ENCODE assay signal across 14 mouse cellular contexts in the genomic region with DNA sequence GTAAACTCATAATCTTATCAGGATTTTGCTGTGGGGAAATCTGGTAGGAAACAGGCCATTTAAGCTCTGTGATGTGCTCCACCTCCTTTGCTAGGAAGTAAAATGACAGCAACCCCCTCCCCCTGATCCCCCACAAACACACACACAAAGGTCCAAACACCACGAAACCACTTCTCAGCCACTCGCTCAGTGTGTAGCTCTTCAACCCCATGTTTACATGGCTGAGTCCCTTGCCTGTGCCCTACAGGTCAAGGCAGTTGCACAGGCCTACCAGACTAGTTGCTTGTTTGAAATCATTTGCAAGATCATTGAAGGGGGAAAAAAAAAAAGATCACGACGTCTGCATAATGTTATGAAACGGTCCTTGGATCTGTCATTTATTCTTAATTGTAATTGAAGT.
"Had no signal": no experiment of that assay in that cellular context is flagged by ENCODE, and none has a peak within 500 bp of the region (broad histone marks: within the 10 kb centered on the region; RNA-seq: fewer than 3 reads in every experiment).

No protein-coding gene starts in this region.

- H3K36me3 ChIP-seq: limb, embryonic 12.5 days; neural tube, embryonic 13.5 days had no signal

- ATAC-seq: inflammation-experienced regulatory T-cells, adult 6 months; midbrain, embryonic 16.5 days had no signal

- H3K9me3 ChIP-seq: neural tube, embryonic 13.5 days had no signal

- H3K4me3 ChIP-seq: left cerebral cortex, adult 2 months; limb, embryonic 12.5 days; neural tube, embryonic 13.5 days had no signal

- DNase-seq: kidney, postnatal 10 days; kidney, postnatal 4 days; lung, embryonic 14.5 days; lung, postnatal 10 days; lung, postnatal 4 days; right cerebral cortex, adult 18-20 months; thymus, postnatal 36 days had no signal

- H3K27ac ChIP-seq: left cerebral cortex, adult 2 months; limb, embryonic 12.5 days; liver, embryonic 14.5 days; neural tube, embryonic 13.5 days had no signal

- H3K4me2 ChIP-seq: limb, embryonic 12.5 days; lung, embryonic 14.5 days; midbrain, embryonic 11.5 days; neural tube, embryonic 13.5 days had no signal

- H3K27me3 ChIP-seq: limb, embryonic 12.5 days; neural tube, embryonic 13.5 days had no signal

- H3K9ac ChIP-seq: limb, embryonic 12.5 days; liver, embryonic 14.5 days; lung, embryonic 14.5 days; neural tube, embryonic 13.5 days had no signal
